Comparison of ENCODE assay signal across 32 mouse cellular contexts in the genomic region with DNA sequence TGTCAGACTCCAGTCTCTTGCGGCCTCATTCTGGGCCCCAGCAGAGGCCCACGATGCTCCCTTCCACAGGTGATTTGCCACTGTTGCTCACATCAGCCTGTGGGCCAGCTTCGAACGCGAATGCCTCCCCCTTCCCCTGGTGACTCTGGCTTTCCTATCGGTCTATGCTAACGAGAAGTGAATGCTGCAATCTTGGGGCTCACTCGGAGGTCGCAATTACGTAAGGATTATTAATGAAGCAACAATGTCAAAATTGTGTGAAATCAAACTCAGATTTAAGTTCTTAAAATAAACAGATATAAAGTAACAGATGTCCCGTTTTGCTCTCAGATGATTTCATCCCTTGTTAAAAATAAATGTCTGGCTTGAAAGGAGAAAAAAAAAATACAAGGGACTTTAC.
A peak's percentile ranks its signal among the peaks of the same experiment; 100 is the strongest.
DNase-seq lines count a peak whose midpoint lies in the region; ATAC-seq and TF ChIP-seq lines count a peak whose summit lies in the region.
"Had no signal": no experiment of that assay in that cellular context is flagged by ENCODE, and none has a peak within 500 bp of the region (broad histone marks: within the 10 kb centered on the region; RNA-seq: fewer than 3 reads in every experiment).

No protein-coding gene starts in this region.

- TF ChIP-seq CTCF in lung, postnatal 0 days (IDR thresholded peaks at IDR 0.05), result no peak
- no peak for TF ChIP-seq CTCF in lung, adult 2 months (IDR thresholded peaks at IDR 0.05; ENCODE audit: insufficient read depth, low read length)

- no peak overlapping the region for H3K9ac ChIP-seq in forebrain, embryonic 15.5 days (replicated peaks)
- no peak overlapping the region for H3K9ac ChIP-seq in forebrain, embryonic 12.5 days
- H3K9ac ChIP-seq in lung, postnatal 0 days (replicated peaks; ENCODE audit: low read depth), result no peak overlapping the region
- H3K9ac ChIP-seq: heart, embryonic 13.5 days; hindbrain, embryonic 15.5 days; kidney, embryonic 15.5 days; liver, embryonic 14.5 days; lung, embryonic 15.5 days; midbrain, embryonic 15.5 days; neural tube, embryonic 12.5 days had no signal

- peak; percentile 77 for DNase-seq in lung, postnatal 0 days (ENCODE audit: low spot score)
- no peak for DNase-seq in lung, adult 2 months
- peak; percentile 3 for DNase-seq in lung, postnatal 25 days (ENCODE audit: low spot score)
- DNase-seq in thymus, postnatal 4 days, result no peak
- DNase-seq: adrenal gland, postnatal 25 days; cerebellum, adult 11-12 months; cerebellum, adult 9-11 months; embryo, embryonic 11 days; gastrocnemius, postnatal 36 days; heart, postnatal 10 days; kidney, adult 11 months; kidney, postnatal 36 days; left cerebral cortex, postnatal 4 days; liver; right cerebral cortex, adult 18-20 months; spleen, adult 18-20 months; thymus, adult 2 months; thymus, postnatal 36 days had no signal

- no peak overlapping the region for H3K4me2 ChIP-seq in forebrain, embryonic 15.5 days (replicated peaks)
- no peak overlapping the region for H3K4me2 ChIP-seq in forebrain, embryonic 12.5 days
- H3K4me2 ChIP-seq in lung, postnatal 0 days (replicated peaks; ENCODE audit: low read depth, low read length), result no peak overlapping the region
- H3K4me2 ChIP-seq: heart, embryonic 13.5 days; hindbrain, embryonic 15.5 days; kidney, embryonic 15.5 days; lung, embryonic 15.5 days; midbrain, embryonic 15.5 days; neural tube, embryonic 12.5 days had no signal

- H3K36me3 ChIP-seq in forebrain, embryonic 15.5 days, result no peaks in the 10 kb centered on the region
- no peaks in the 10 kb centered on the region for H3K36me3 ChIP-seq in forebrain, embryonic 12.5 days (replicated peaks)
- H3K36me3 ChIP-seq in lung, postnatal 0 days (ENCODE audit: insufficient read depth, low read length), result no peaks in the 10 kb centered on the region
- H3K36me3 ChIP-seq: heart, embryonic 13.5 days; hindbrain, embryonic 15.5 days; kidney, embryonic 15.5 days; lung, embryonic 15.5 days; midbrain, embryonic 15.5 days; neural tube, embryonic 12.5 days had no signal

- ATAC-seq in forebrain, embryonic 15.5 days (replicated peaks), result 0 out of 2 replicates have a peak, but pooled peaks have one; percentile 16
- ATAC-seq in forebrain, embryonic 12.5 days (ENCODE audit: low FRiP score), result no peak
- peak; percentile 46; the same call in 1 of the 2 replicates for ATAC-seq in lung, postnatal 0 days
- ATAC-seq in erythroid progenitor cell, adult 5-6 weeks (replicated peaks; ENCODE audit: low FRiP score, poor library complexity, severe bottlenecking), result no peak
- ATAC-seq: inflammation-experienced regulatory T-cells, adult 6 months; midbrain, embryonic 15.5 days had no signal

- no peaks in the 10 kb centered on the region; the same call in 1 of the 2 replicates for H3K4me1 ChIP-seq in forebrain, embryonic 15.5 days
- H3K4me1 ChIP-seq in forebrain, embryonic 12.5 days, result no peaks in the 10 kb centered on the region
- no peaks in the 10 kb centered on the region for H3K4me1 ChIP-seq in lung, postnatal 0 days (ENCODE audit: insufficient read depth, low read depth, low read length)
- H3K4me1 ChIP-seq in lung, adult 2 months (ENCODE audit: control insufficient read depth, insufficient read depth, low read length), result no peaks in the 10 kb centered on the region
- H3K4me1 ChIP-seq: heart, embryonic 13.5 days; hindbrain, embryonic 15.5 days; lung, embryonic 15.5 days; midbrain, embryonic 15.5 days; neural tube, embryonic 12.5 days had no signal

- peak; percentile 31; the same call in 1 of the 2 replicates for TF ChIP-seq EP300 in lung, postnatal 0 days (IDR thresholded peaks at IDR 0.05)

- WGBS in forebrain, embryonic 15.5 days, result 59% methylated on average over 11 of the region's 11 CpGs
- WGBS in forebrain, embryonic 12.5 days, result 79% methylated on average over 11 of the region's 11 CpGs
- 56% methylated on average over 11 of the region's 11 CpGs for WGBS in lung, postnatal 0 days
- WGBS in lung, adult 2 months, result 63% methylated on average over 11 of the region's 11 CpGs

- no peak overlapping the region for H3K4me3 ChIP-seq in forebrain, embryonic 15.5 days
- H3K4me3 ChIP-seq in forebrain, embryonic 12.5 days (replicated peaks), result no peak overlapping the region
- no peak overlapping the region for H3K4me3 ChIP-seq in lung, postnatal 0 days (ENCODE audit: low read depth, low read length)
- no peak overlapping the region for H3K4me3 ChIP-seq in lung, adult 2 months (replicated peaks; ENCODE audit: extremely low read depth, low read depth, low read length)
- H3K4me3 ChIP-seq: erythroblast, embryonic 14.5 days; heart, embryonic 13.5 days; hindbrain, embryonic 15.5 days; kidney, embryonic 15.5 days; layer of hippocampus, adult 2 months; lung, embryonic 15.5 days; midbrain, embryonic 15.5 days; neural tube, embryonic 12.5 days had no signal

- H3K9me3 ChIP-seq in forebrain, embryonic 15.5 days, result no peaks in the 10 kb centered on the region
- no peaks in the 10 kb centered on the region for H3K9me3 ChIP-seq in forebrain, embryonic 12.5 days
- no peaks in the 10 kb centered on the region for H3K9me3 ChIP-seq in lung, postnatal 0 days (ENCODE audit: low read length)
- H3K9me3 ChIP-seq: heart, embryonic 13.5 days; hindbrain, embryonic 15.5 days; kidney, embryonic 15.5 days; lung, embryonic 15.5 days; midbrain, embryonic 15.5 days; neural tube, embryonic 12.5 days had no signal

- H3K27ac ChIP-seq in forebrain, embryonic 15.5 days (replicated peaks), result no peak overlapping the region
- no peak overlapping the region for H3K27ac ChIP-seq in forebrain, embryonic 12.5 days
- no peak overlapping the region for H3K27ac ChIP-seq in lung, postnatal 0 days (ENCODE audit: low read length)
- H3K27ac ChIP-seq: heart, embryonic 13.5 days; hindbrain, embryonic 15.5 days; kidney, embryonic 15.5 days; layer of hippocampus, adult 2 months; liver, embryonic 14.5 days; lung, embryonic 15.5 days; midbrain, embryonic 15.5 days; neural tube, embryonic 12.5 days; stomach, postnatal 0 days had no signal

- no peak for TF ChIP-seq POLR2A in lung, adult 2 months (IDR thresholded peaks at IDR 0.05; ENCODE audit: borderline replicate concordance, extremely low read depth, low read depth, low read length)

- H3K27me3 ChIP-seq in forebrain, embryonic 15.5 days, result no peaks in the 10 kb centered on the region
- H3K27me3 ChIP-seq in forebrain, embryonic 12.5 days, result peaks cover 7% of the 10 kb centered on the region; the same call in 1 of the 2 replicates
- no peaks in the 10 kb centered on the region for H3K27me3 ChIP-seq in lung, postnatal 0 days (replicated peaks; ENCODE audit: insufficient read depth, low read length)
- H3K27me3 ChIP-seq: heart, embryonic 13.5 days; hindbrain, embryonic 15.5 days; kidney, embryonic 15.5 days; lung, embryonic 15.5 days; midbrain, embryonic 15.5 days; neural tube, embryonic 12.5 days had no signal

Comparison
In these comparisons a context has a peak if more than half of its experiments do, and no peak if none do; other contexts are left out.
1. ATAC-seq: peak in forebrain, embryonic 15.5 days (single experiment) and lung, postnatal 0 days (single experiment); none in forebrain, embryonic 12.5 days (single experiment) and erythroid progenitor cell, adult 5-6 weeks (single experiment).
2. DNase-seq: peak in lung, postnatal 0 days (single experiment) and lung, postnatal 25 days (single experiment); none in lung, adult 2 months (single experiment) and thymus, postnatal 4 days (single experiment).